Mouse (Mus musculus): ENCODE data around the gene Myo10. TPM values are rescaled to one million over a fixed set of nuclear protein-coding genes. Genes with fewer than 3 reads are reported as not detected.
"Not testable (repeated sequence)": the region's sequence is repeated elsewhere in the genome, so short reads cannot be mapped to it uniquely, and the experiment has no call there.

The Myo10 gene
- total RNA-seq, 1 experiment from 2014 or later, result 92.8 TPM

- DNase-seq, result peak; percentile 17
These were observed 70.1 kb downstream of the Myo10 start for GRCm38 (mm10) chr15:25692254-25692950.

- DNase-seq, result no peak
These were observed 71.4 kb downstream of the Myo10 start for GRCm38 (mm10) chr15:25693708-25694107.

- DNase-seq, result no peak
These were observed 72.4 kb downstream of the Myo10 start for GRCm38 (mm10) chr15:25694749-25695148.

- no peak for DNase-seq
These were observed 72.9 kb downstream of the Myo10 start for GRCm38 (mm10) chr15:25695253-25695652.

- DNase-seq, result no peak
These were observed 73.6 kb downstream of the Myo10 start for GRCm38 (mm10) chr15:25695883-25696282.

- DNase-seq, result no peak
These were observed 74.3 kb downstream of the Myo10 start for GRCm38 (mm10) chr15:25696660-25697059.

- no peak for DNase-seq
These were observed 76.8 kb downstream of the Myo10 start for GRCm38 (mm10) chr15:25699032-25699557.

GRCm38 (mm10) chr15:25702602-25703001 is 80.3 kb downstream of the Myo10 start:
- DNase-seq, result no peak

GRCm38 (mm10) chr15:25704809-25705585 is 82.7 kb downstream of the Myo10 start:
- DNase-seq, result no peak

GRCm38 (mm10) chr15:25706874-25707554 is 84.7 kb downstream of the Myo10 start:
- no peak for DNase-seq

- no peak for DNase-seq
These were observed 85.6 kb downstream of the Myo10 start for GRCm38 (mm10) chr15:25707891-25708290.

- DNase-seq, result no peak
These were observed 88.6 kb downstream of the Myo10 start for GRCm38 (mm10) chr15:25710876-25711275.

GRCm38 (mm10) chr15:25712877-25713276 is 90.6 kb downstream of the Myo10 start:
- DNase-seq, result no peak

- DNase-seq, result no peak
These were observed 91.4 kb downstream of the Myo10 start for GRCm38 (mm10) chr15:25713587-25714361.

GRCm38 (mm10) chr15:25715218-25715995 is 93.1 kb downstream of the Myo10 start:
- DNase-seq, result no peak

GRCm38 (mm10) chr15:25715996-25716395 is 93.7 kb downstream of the Myo10 start:
- DNase-seq, result no peak

GRCm38 (mm10) chr15:25717006-25717405 is 94.7 kb downstream of the Myo10 start:
- peak; percentile 81 for DNase-seq

GRCm38 (mm10) chr15:25718104-25718503 is 95.8 kb downstream of the Myo10 start:
- DNase-seq, result not testable (repeated sequence)

- DNase-seq, result no peak
These were observed 96.9 kb downstream of the Myo10 start for GRCm38 (mm10) chr15:25719270-25719669.

GRCm38 (mm10) chr15:25720263-25720662 is 97.9 kb downstream of the Myo10 start:
- DNase-seq, result no peak

All from adrenal gland, postnatal 25 days (tissue).